Mouse (Mus musculus): ENCODE results near the gene Armc2. TPM values are rescaled to one million over a fixed set of nuclear protein-coding genes. Genes with fewer than 3 reads are reported as not detected.
A peak's percentile ranks its signal among the peaks of the same experiment; 100 is the strongest.

Gene Armc2
- polyA plus RNA-seq, 1 experiment from 2014 or later = 1.1 TPM

GRCm38 (mm10) chr10:41893433-41894411 lies 124.5 kb downstream of the Armc2 start:
- Histone ChIP-seq H3K9ac (no peak overlapping the region), H3K27ac (no peak overlapping the region), H3K4me1 (peaks cover 7% of the 10 kb centered on the region; the same call in 1 of the 2 replicates), H3K4me3 (replicated peaks) (no peak overlapping the region), H3K27me3 (no peaks in the 10 kb centered on the region), H3K4me2 (no peak overlapping the region), H3K9me3 (replicated peaks) (no peaks in the 10 kb centered on the region), H3K36me3 (peaks cover 17% of the 10 kb centered on the region)
- 46% methylated on average over 4 of the region's 4 CpGs for WGBS
- no peak for ATAC-seq (replicated peaks; ENCODE audit: low FRiP score)

- H3K9ac ChIP-seq = no peak overlapping the region
- 0 out of 2 replicates have a peak, but pooled peaks cover 6% of the 10 kb centered on the region for H3K36me3 ChIP-seq
- no peak for ATAC-seq (replicated peaks; ENCODE audit: low FRiP score)
- no peak overlapping the region for H3K4me2 ChIP-seq
- WGBS = 88% methylated on average over 4 of the region's 4 CpGs
- no peak overlapping the region for H3K27ac ChIP-seq
- no peaks in the 10 kb centered on the region for H3K27me3 ChIP-seq
- H3K4me1 ChIP-seq = peaks cover 18% of the 10 kb centered on the region; the same call in 1 of the 2 replicates
- no peaks in the 10 kb centered on the region for H3K9me3 ChIP-seq (replicated peaks)
- no peak overlapping the region for H3K4me3 ChIP-seq (replicated peaks)
Measured at GRCm38 (mm10) chr10:41891312-41891711, 126.9 kb downstream of the Armc2 start.

- no peak for ATAC-seq (replicated peaks; ENCODE audit: low FRiP score)
- no peak overlapping the region for H3K27ac ChIP-seq
Measured at GRCm38 (mm10) chr10:41890537-41890936, 127.7 kb downstream of the Armc2 start.

GRCm38 (mm10) chr10:41889566-41889965 lies 128.7 kb downstream of the Armc2 start:
- no peak for ATAC-seq (replicated peaks; ENCODE audit: low FRiP score)

More at GRCm38 (mm10) chr10:41890537-41890936, 127.7 kb downstream of the Armc2 start:
- Histone ChIP-seq H3K36me3 (no peaks in the 10 kb centered on the region), H3K27me3 (no peaks in the 10 kb centered on the region), H3K9me3 (replicated peaks) (no peaks in the 10 kb centered on the region), H3K4me1 (peaks cover 18% of the 10 kb centered on the region; the same call in 1 of the 2 replicates), H3K9ac (no peak overlapping the region), H3K4me2 (no peak overlapping the region), H3K4me3 (replicated peaks) (no peak overlapping the region)

DNA sequence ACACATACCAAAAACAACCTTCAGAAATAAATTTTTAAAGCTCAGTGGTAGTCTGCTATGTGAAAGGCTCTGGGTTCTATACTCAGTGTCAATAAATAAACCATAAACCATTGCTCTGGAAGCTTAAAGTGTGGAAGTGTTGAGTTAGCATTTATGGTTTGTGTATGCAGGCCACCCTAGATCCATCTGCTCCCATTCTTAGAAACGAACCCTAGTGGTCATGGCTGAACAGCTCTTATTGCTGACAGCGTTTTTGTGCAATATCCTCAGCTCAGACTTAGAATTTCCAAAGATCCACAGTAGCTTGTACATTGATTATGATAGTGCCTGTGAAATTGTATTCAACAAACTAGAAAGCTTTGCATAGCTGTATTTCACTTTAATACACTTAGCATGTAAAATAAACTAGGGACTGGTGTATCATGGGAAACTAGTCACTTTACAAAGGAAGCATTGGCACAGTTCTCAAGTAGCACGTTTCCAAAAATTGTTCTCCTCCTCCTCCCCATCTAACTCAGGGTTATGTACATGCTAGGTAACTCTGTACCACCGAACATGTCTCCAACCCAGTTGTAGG lies 129.8 kb downstream of the Armc2 start:
- peak overlapping the region; percentile 76; the same call in 1 of the 2 replicates for H3K9ac ChIP-seq

More at GRCm38 (mm10) chr10:41889566-41889965, 128.7 kb downstream of the Armc2 start:
- Histone ChIP-seq H3K36me3 (no peaks in the 10 kb centered on the region), H3K9ac (no peak overlapping the region), H3K4me1 (peaks cover 22% of the 10 kb centered on the region; the same call in 1 of the 2 replicates), H3K9me3 (replicated peaks) (no peaks in the 10 kb centered on the region), H3K27ac (no peak overlapping the region), H3K4me2 (no peak overlapping the region), H3K27me3 (no peaks in the 10 kb centered on the region), H3K4me3 (replicated peaks) (no peak overlapping the region)
- 82% methylated on average over 5 of the region's 5 CpGs for WGBS

GRCm38 (mm10) chr10:41887080-41887821 lies 131.0 kb downstream of the Armc2 start:
- peak; percentile 99 for ATAC-seq (replicated peaks; ENCODE audit: low FRiP score)
- H3K36me3 ChIP-seq = no peaks in the 10 kb centered on the region
- H3K4me1 ChIP-seq = peaks cover 26% of the 10 kb centered on the region
- H3K9me3 ChIP-seq (replicated peaks) = no peaks in the 10 kb centered on the region
- H3K9ac ChIP-seq = peak overlapping the region; percentile 76
- WGBS = under 1% methylated on average over 65 of the region's 65 CpGs
- peak overlapping the region; percentile 89 for H3K4me2 ChIP-seq
- H3K27ac ChIP-seq = peak overlapping the region; percentile 94
- H3K27me3 ChIP-seq = no peaks in the 10 kb centered on the region
- H3K4me3 ChIP-seq (replicated peaks) = peak overlapping the region; percentile 74

More for the DNA sequence above, 129.8 kb downstream of the Armc2 start:
- 38% methylated on average over 4 of the region's 4 CpGs for WGBS
- ATAC-seq (replicated peaks; ENCODE audit: low FRiP score) = no peak
- H3K27me3 ChIP-seq = no peaks in the 10 kb centered on the region
- H3K4me2 ChIP-seq = peak overlapping the region; percentile 89
- peaks cover 28% of the 10 kb centered on the region for H3K4me1 ChIP-seq
- H3K27ac ChIP-seq = no peak overlapping the region
- no peaks in the 10 kb centered on the region for H3K9me3 ChIP-seq (replicated peaks)
- H3K4me3 ChIP-seq (replicated peaks) = peak overlapping the region; percentile 74
- no peaks in the 10 kb centered on the region for H3K36me3 ChIP-seq

DNA sequence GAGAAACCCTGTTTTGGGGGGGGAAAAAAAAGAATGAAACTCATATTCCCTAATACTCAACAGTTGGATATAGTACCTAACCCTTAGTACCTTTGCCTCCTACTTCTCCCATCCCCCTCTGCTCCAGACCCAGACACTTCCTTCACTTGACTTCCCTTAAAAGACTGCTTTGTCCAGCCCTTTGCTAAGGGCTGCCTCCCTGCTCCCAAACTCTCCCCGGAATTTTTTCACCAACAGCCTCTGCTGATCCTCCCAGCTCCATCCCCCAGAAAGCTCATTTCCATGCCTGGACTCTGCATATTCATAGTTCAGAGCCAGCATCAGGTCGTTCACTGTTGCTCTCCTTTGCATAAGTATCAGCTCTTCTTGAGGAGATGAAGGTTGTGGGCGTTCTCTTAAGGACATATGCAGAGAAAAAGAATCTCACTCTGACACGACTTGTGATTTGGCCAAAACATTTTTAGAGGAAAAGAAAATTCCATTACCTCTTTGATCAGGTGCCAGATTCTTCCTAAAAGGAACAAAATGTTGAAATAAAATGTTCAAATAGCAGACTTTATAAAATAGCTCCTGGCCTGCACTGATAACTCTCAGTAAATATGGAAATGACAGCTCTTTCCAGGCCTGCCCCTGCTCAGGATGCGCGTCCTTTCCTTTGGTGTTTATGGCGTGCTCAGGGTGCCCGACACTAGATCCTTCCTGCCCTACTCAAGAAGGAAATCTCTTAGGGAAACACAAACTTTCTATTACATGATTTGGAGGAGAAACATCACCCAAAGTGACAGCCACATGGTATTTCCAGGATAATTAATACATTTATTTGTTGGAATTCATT lies 134.3 kb downstream of the Armc2 start:
- WGBS = 41% methylated on average over 8 of the region's 8 CpGs
- peaks cover 22% of the 10 kb centered on the region for H3K4me1 ChIP-seq
- H3K9me3 ChIP-seq (replicated peaks) = no peaks in the 10 kb centered on the region
- H3K36me3 ChIP-seq = no peaks in the 10 kb centered on the region
- H3K9ac ChIP-seq = no peak overlapping the region
- H3K4me3 ChIP-seq (replicated peaks) = no peak overlapping the region
- no peak overlapping the region for H3K4me2 ChIP-seq
- ATAC-seq (replicated peaks; ENCODE audit: low FRiP score) = no peak
- no peaks in the 10 kb centered on the region for H3K27me3 ChIP-seq
- peak overlapping the region; percentile 58 for H3K27ac ChIP-seq

DNA sequence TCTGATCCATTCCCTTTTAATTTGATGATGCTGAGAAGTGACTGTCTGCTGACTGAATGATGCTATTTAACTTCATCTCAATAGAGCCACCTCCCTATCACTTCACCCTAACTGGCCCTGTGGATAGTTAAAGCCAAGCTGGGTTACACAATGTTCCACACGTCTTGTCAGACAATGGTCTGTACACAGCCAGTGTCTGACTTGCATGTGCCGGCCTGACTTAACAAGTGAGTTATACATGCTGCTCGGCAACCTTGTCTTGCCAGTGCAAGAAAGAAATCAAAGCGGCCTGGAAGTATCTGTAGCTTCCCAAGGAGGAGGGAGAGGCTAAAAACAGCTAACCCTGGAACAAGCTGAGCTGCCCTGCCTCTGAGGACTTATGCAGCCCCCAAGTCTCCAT lies 136.8 kb downstream of the Armc2 start:
- Histone ChIP-seq H3K4me1 (peaks cover 11% of the 10 kb centered on the region), H3K9me3 (replicated peaks) (no peaks in the 10 kb centered on the region), H3K36me3 (no peaks in the 10 kb centered on the region), H3K9ac (no peak overlapping the region), H3K4me3 (replicated peaks) (no peak overlapping the region), H3K27me3 (no peaks in the 10 kb centered on the region), H3K27ac (no peak overlapping the region), H3K4me2 (no peak overlapping the region)
- no peak for ATAC-seq (replicated peaks; ENCODE audit: low FRiP score)
- WGBS = 56% methylated on average over 4 of the region's 4 CpGs

- H3K4me2 ChIP-seq = no peak overlapping the region
- ATAC-seq (replicated peaks; ENCODE audit: low FRiP score) = no peak
- no peak overlapping the region for H3K4me3 ChIP-seq (replicated peaks)
- H3K9me3 ChIP-seq (replicated peaks) = no peaks in the 10 kb centered on the region
- H3K27ac ChIP-seq = no peak overlapping the region
- peaks cover 11% of the 10 kb centered on the region for H3K4me1 ChIP-seq
- no peaks in the 10 kb centered on the region for H3K27me3 ChIP-seq
- H3K36me3 ChIP-seq = no peaks in the 10 kb centered on the region
- 23% methylated on average over 1 of the region's 1 CpGs for WGBS
- no peak overlapping the region for H3K9ac ChIP-seq
Measured at GRCm38 (mm10) chr10:41880777-41881176, 137.5 kb downstream of the Armc2 start.

DNA sequence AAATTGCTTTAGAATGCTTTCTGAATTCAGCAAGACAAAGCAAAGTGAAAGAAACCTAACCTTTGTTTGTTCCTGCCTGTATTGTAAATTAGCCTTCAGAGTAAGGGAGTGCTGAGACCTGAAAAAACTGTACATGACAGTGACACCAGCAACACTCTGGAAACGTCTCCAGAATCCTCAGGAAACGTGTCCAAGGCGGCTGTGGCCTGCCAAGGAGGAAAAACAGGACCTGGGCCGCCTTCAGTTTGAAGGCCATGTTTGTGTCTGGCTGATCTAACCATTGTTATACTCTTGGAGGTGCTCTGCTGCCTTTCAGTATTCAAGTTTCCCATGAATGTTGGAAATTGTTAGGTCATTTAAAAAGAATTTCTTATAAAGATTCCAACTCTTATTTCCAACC lies 138.0 kb downstream of the Armc2 start:
- ATAC-seq (replicated peaks; ENCODE audit: low FRiP score) = no peak
- no peaks in the 10 kb centered on the region for H3K36me3 ChIP-seq
- WGBS = 41% methylated on average over 4 of the region's 4 CpGs
- no peak overlapping the region for H3K4me2 ChIP-seq
- H3K4me3 ChIP-seq (replicated peaks) = no peak overlapping the region
- H3K9ac ChIP-seq = no peak overlapping the region
- H3K27me3 ChIP-seq = no peaks in the 10 kb centered on the region
- no peak overlapping the region for H3K27ac ChIP-seq
- peaks cover 11% of the 10 kb centered on the region for H3K4me1 ChIP-seq
- no peaks in the 10 kb centered on the region for H3K9me3 ChIP-seq (replicated peaks)

GRCm38 (mm10) chr10:41879675-41880074 lies 138.6 kb downstream of the Armc2 start:
- Histone ChIP-seq H3K9me3 (replicated peaks) (no peaks in the 10 kb centered on the region), H3K4me2 (no peak overlapping the region), H3K9ac (no peak overlapping the region), H3K27me3 (no peaks in the 10 kb centered on the region), H3K4me3 (replicated peaks) (no peak overlapping the region), H3K36me3 (no peaks in the 10 kb centered on the region), H3K27ac (no peak overlapping the region), H3K4me1 (peaks cover 7% of the 10 kb centered on the region)
- WGBS = 75% methylated on average over 1 of the region's 1 CpGs
- no peak for ATAC-seq (replicated peaks; ENCODE audit: low FRiP score)

Data from kidney, embryonic 15.5 days (tissue).